Mouse (Mus musculus) olfactory bulb, adult 2 months (tissue): Measurements from ENCODE around the gene Slc35c1. TPM values are rescaled to one million over a fixed set of nuclear protein-coding genes. Genes with fewer than 3 reads are reported as not detected.

Source experiments
- H3K27ac ChIP-seq: fragments of 200-500 bp; 2 replicates; pipeline ENCODE4 v1.5.1; 2012; ENCODE audit warnings: low read depth, low read length; ENCODE audit not compliant: insufficient read depth
- H3K4me1 ChIP-seq: fragments of 200-500 bp; 2 replicates; pipeline ENCODE4 v1.6.1; 2012; ENCODE audit warnings: low read length; ENCODE audit not compliant: control insufficient read depth, insufficient read depth
- H3K4me3 ChIP-seq: fragments of 200-500 bp; 2 replicates; pipeline ENCODE4 v1.5.1; 2012; ENCODE audit warnings: mild to moderate bottlenecking, low read depth, low read length, moderate library complexity; ENCODE audit not compliant: insufficient read depth
- CTCF ChIP-seq: fragments of 200-500 bp; IDR thresholded peaks from 2 replicates; pipeline ENCODE4 v1.5.1; 2012; ENCODE audit warnings: low read depth, mild to moderate bottlenecking, low read length, moderate library complexity; ENCODE audit not compliant: insufficient read depth
- POLR2A ChIP-seq: fragments of 200-500 bp; IDR thresholded peaks from 2 replicates; pipeline ENCODE4 v1.6.1; 2012; ENCODE audit warnings: mild to moderate bottlenecking, low read depth, low read length, moderate library complexity; ENCODE audit not compliant: insufficient read depth
- WGBS: fragments of 180-500 bp; shearing (Covaris S2); methylation state at CpG from one replicate; pipeline ENCODE4 v1.1.7; 2018; 5-methylcytosine and 5-hydroxymethylcytosine counted together
- polyA plus RNA-seq: library from polyadenylated mRNA; stranded (reverse); fragments of >200 nt; gene quantifications from 2 replicates; pipeline ENCODE4 v1.2.4, GENCODE M21; 2012; ENCODE audit warnings: low replicate concordance; ENCODE audit not compliant: missing spikeins, insufficient read depth, insufficient read length

Slc35c1 gene
- polyA plus RNA-seq, 1 experiment: not detected

- 7% methylated on average over 9 of the region's 9 CpGs for WGBS
- Histone ChIP-seq H3K4me1 (peaks cover 45% of the 10 kb centered on the region), H3K4me3 (no peak overlapping the region), H3K27ac (peak overlapping the region; percentile 83)
- TF ChIP-seq POLR2A (no peak), CTCF (no peak)
These were observed 36.5 kb downstream of the Slc35c1 start for GRCm38 (mm10) chr2:92423702-92424461.

GRCm38 (mm10) chr2:92423156-92423555 is 37.2 kb downstream of the Slc35c1 start:
- Histone ChIP-seq H3K27ac (peak overlapping the region; percentile 83), H3K4me1 (peaks cover 43% of the 10 kb centered on the region), H3K4me3 (no peak overlapping the region)
- TF ChIP-seq CTCF: no peak
- 66% methylated on average over 9 of the region's 9 CpGs for WGBS

DNA sequence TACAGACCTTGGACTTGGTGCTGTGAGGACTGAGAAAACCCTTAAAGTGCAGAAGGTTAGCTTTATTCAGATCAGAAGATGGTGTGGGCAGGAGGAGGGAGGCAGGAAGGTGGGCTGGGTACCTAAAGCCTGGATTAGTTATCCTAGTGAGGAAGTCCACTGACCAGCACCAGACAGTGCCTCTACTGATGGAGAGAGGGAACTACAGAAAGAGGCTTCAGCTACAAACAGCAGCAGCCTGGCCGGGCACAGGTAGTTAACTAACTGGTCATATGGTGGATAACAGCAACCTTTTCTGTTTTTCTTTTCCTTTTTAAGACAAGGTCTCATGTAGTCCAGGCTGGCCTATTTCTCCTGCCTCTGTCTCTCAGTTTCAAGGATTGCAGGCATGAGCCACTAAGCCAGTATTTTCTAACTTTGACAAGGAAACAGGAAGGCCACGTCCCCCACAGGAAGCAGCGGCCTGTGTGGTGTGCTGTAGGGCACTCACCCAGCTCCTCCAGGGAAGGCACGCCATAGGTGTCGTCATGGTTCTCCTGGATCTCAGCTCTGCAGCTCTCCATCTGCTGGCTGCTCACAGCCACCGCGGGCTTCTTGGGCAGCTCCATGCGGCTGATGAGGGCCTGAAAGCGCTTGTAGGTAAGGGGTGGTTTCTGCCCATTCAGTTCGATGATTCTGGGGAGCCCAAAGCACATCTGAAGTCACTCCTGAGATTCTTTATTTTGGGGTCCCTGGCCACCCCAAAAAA is 37.8 kb downstream of the Slc35c1 start:
- Histone ChIP-seq H3K4me1 (peaks cover 37% of the 10 kb centered on the region), H3K4me3 (no peak overlapping the region), H3K27ac (peak overlapping the region; percentile 83; the same call in 1 of the 2 replicates)
- TF ChIP-seq POLR2A (no peak), CTCF (no peak)
- 52% methylated on average over 10 of the region's 10 CpGs for WGBS

DNA sequence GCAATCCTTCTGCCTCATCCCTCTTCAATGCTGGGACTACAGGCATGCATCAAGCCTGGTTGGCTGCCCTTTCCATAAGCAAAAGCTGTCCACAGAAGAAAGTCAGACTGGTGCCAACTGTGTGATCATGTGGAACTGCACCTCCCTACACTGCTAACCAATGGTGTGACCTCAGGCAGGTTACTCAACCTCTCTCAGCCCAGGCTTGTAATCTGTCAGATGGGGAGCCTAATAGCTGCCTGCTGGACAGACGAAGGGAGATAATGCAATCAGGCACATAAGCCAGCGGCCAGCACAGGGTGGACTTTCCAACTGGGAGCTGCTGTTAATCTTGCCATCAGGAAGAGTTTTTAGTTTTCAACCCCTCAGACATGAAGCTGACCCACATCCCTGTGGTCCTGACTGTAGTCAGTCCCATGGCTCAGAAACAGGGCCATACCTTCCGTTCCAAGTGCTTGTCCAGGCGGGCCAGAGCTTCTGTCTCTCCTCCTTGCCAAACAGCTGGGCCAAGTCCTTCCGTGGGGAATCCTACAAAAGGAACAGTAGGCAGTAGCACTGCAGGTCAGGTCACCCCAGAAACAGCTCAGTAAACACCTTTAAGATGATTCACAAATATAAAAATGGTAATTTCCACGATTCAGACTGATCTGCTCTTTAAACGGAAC is 38.5 kb downstream of the Slc35c1 start:
- Histone ChIP-seq H3K4me1 (peaks cover 35% of the 10 kb centered on the region), H3K4me3 (no peak overlapping the region), H3K27ac (no peak overlapping the region)
- 87% methylated on average over 7 of the region's 7 CpGs for WGBS
- no peak for TF ChIP-seq POLR2A
- no peak for TF ChIP-seq CTCF

DNA sequence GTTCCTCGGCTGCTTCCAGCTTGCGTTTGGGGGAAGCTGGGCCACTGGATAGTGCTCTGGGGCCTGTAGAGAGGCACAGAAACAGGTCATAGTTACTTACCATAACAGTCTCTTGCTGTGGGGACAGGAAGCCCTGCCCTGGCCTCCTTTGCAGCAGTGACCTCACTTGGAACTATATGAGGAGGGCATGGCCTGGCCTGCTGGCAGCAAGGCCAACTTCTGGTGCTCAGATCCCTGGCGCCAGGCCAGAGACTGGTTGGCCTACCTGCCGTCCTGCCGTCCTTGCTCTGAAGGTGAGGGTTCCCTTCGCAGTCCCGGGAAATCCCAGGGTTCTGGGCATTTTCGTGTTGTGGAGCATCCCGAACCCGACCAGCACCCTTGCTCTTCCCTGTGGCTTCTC is 48.6 kb downstream of the Slc35c1 start:
- 0 out of 2 replicates have a peak, but pooled peaks cover 3% of the 10 kb centered on the region for H3K4me1 ChIP-seq
- no peak overlapping the region for H3K27ac ChIP-seq
- WGBS: 84% methylated on average over 10 of the region's 10 CpGs
- TF ChIP-seq CTCF (no peak), POLR2A (no peak)
- H3K4me3 ChIP-seq: no peak overlapping the region

DNA sequence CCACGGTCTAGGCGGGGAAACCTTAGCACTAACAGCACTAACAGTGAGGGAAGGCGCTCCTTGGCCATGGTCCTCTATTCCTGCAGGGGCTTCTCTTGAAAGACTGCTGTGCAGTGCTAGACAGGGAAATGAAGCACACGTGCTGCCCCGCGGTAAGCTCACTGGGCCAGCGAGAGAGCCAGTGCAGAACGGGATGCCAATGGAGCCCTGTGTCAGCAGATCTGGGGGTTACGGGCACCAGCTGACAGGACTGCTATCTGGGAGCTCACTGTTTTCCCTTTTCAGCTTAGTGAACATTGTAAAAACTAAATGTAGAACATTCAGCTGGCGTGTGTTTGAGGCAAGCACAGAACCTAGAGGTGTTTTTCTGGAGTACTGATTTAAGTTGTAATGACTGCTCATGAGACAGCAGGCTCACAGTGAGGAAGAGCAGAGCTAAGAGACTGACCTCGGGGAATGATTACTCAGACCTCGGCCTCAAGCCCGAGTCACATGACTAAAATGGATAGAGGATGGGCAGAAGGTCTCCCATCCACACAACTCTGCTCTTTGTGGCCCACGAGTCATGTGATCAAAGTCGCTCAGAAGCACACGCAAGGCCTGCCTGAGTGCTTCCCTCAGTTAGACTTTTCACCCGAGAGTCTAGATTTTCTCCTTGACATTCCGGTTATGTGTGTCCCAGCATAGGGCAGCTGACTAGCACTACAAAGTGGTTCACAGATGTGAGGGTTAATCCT is 51.9 kb downstream of the Slc35c1 start:
- WGBS: 80% methylated on average over 18 of the region's 18 CpGs
- TF ChIP-seq CTCF: no peak
- no peak for TF ChIP-seq POLR2A
- H3K27ac ChIP-seq: no peak overlapping the region
- H3K4me1 ChIP-seq: peaks cover 7% of the 10 kb centered on the region; the same call in 1 of the 2 replicates
- H3K4me3 ChIP-seq: no peak overlapping the region

GRCm38 (mm10) chr2:92405687-92406086 is 54.7 kb downstream of the Slc35c1 start:
- peaks cover 12% of the 10 kb centered on the region for H3K4me1 ChIP-seq
- H3K27ac ChIP-seq: no peak overlapping the region
- 82% methylated on average over 7 of the region's 7 CpGs for WGBS
- no peak for TF ChIP-seq CTCF
- no peak for TF ChIP-seq POLR2A
- H3K4me3 ChIP-seq: no peak overlapping the region

GRCm38 (mm10) chr2:92404737-92405136 is 55.6 kb downstream of the Slc35c1 start:
- WGBS: 78% methylated on average over 6 of the region's 6 CpGs
- no peak overlapping the region for H3K27ac ChIP-seq
- TF ChIP-seq POLR2A (no peak), CTCF (no peak)
- H3K4me3 ChIP-seq: no peak overlapping the region
- peaks cover 19% of the 10 kb centered on the region for H3K4me1 ChIP-seq

GRCm38 (mm10) chr2:92403776-92404319 is 56.5 kb downstream of the Slc35c1 start:
- TF ChIP-seq CTCF (no peak), POLR2A (no peak)
- peak overlapping the region; percentile 8; the same call in 1 of the 2 replicates for H3K27ac ChIP-seq
- H3K4me3 ChIP-seq: no peak overlapping the region
- 95% methylated on average over 5 of the region's 5 CpGs for WGBS
- peaks cover 27% of the 10 kb centered on the region for H3K4me1 ChIP-seq

Other genes with a start within 250 kb of the Slc35c1 start
- gene Pex16, start 85.9 kb downstream of the Slc35c1 start, polyA plus RNA-seq: not detected in 2 replicates
- gene Large2, start 85.7 kb downstream of the Slc35c1 start, polyA plus RNA-seq: not detected in 2 replicates
- gene 1700029I15Rik, start 78.0 kb downstream of the Slc35c1 start, polyA plus RNA-seq: not detected in 2 replicates
- not detected in 2 replicates for gene Mapk8ip1, start 59.3 kb downstream of the Slc35c1 start, polyA plus RNA-seq
- not detected in 2 replicates for gene Cry2, start 26.5 kb downstream of the Slc35c1 start, polyA plus RNA-seq
- gene Chst1, start 139.2 kb upstream of the Slc35c1 start, polyA plus RNA-seq: not detected in 2 replicates